9 mouse cellular contexts compared by ENCODE assay signal in genomic region chr5:24326842-24327417, GRCm38 (mm10). TPM values are rescaled to one million over a fixed set of nuclear protein-coding genes. Genes with fewer than 3 reads are reported as not detected.
DNase-seq lines count a peak whose midpoint lies in the region; ATAC-seq and TF ChIP-seq lines count a peak whose summit lies in the region.
"Had no signal": no experiment of that assay in that cellular context is flagged by ENCODE, and none has a peak within 500 bp of the region (broad histone marks: within the 10 kb centered on the region; RNA-seq: fewer than 3 reads in every experiment).

No protein-coding gene starts in this region.

- H3K4me2 ChIP-seq in hindbrain, embryonic 11.5 days (replicated peaks; ENCODE audit: low read depth, low read length) = no peak overlapping the region
- no peak overlapping the region for H3K4me2 ChIP-seq in hindbrain, embryonic 14.5 days (replicated peaks)
- H3K4me2 ChIP-seq in heart, postnatal 0 days (ENCODE audit: low read depth, low read length) = peak overlapping the region; percentile 61
- H3K4me2 ChIP-seq in stomach, postnatal 0 days (replicated peaks; ENCODE audit: low read depth) = no peak overlapping the region

- no peak for TF ChIP-seq CTCF in heart, postnatal 0 days (IDR thresholded peaks at IDR 0.05; ENCODE audit: low read depth)
- 0 out of 2 replicates have a peak, but pooled peaks have one; percentile 11 for TF ChIP-seq CTCF in stomach, postnatal 0 days (IDR thresholded peaks at IDR 0.05; ENCODE audit: low read depth)
- TF ChIP-seq CTCF in layer of hippocampus, adult 2 months (conservative IDR thresholded peaks at IDR 0.05) = no peak

- H3K9ac ChIP-seq in hindbrain, embryonic 11.5 days (ENCODE audit: low read depth, low read length) = 0 out of 2 replicates have a peak overlapping the region, but pooled peaks have one; percentile 0
- H3K9ac ChIP-seq in hindbrain, embryonic 14.5 days = no peak overlapping the region; the same call in 1 of the 2 replicates
- 0 out of 2 replicates have a peak overlapping the region, but pooled peaks have one; percentile 13 for H3K9ac ChIP-seq in heart, postnatal 0 days (replicated peaks; ENCODE audit: low read depth, low read length)
- H3K9ac ChIP-seq in stomach, postnatal 0 days (ENCODE audit: low read length) = no peak overlapping the region
- H3K9ac ChIP-seq: liver, embryonic 14.5 days had no signal

- no peak for ATAC-seq in hindbrain, embryonic 11.5 days (ENCODE audit: low FRiP score)
- no peak for ATAC-seq in hindbrain, embryonic 14.5 days (ENCODE audit: low FRiP score)
- ATAC-seq in heart, postnatal 0 days (ENCODE audit: insufficient read depth, low read depth) = peak; percentile 34; the same call in 1 of the 2 replicates
- ATAC-seq in stomach, postnatal 0 days (ENCODE audit: low FRiP score, low TSS enrichment) = no peak

- peaks cover 7% of the 10 kb centered on the region for H3K36me3 ChIP-seq in hindbrain, embryonic 11.5 days (ENCODE audit: control insufficient read depth, insufficient read depth, low read length)
- H3K36me3 ChIP-seq in hindbrain, embryonic 14.5 days (replicated peaks; ENCODE audit: control insufficient read depth, insufficient read depth) = peaks cover 47% of the 10 kb centered on the region
- H3K36me3 ChIP-seq in heart, postnatal 0 days (replicated peaks; ENCODE audit: control insufficient read depth, insufficient read depth, low read length) = peaks cover 57% of the 10 kb centered on the region
- no peaks in the 10 kb centered on the region for H3K36me3 ChIP-seq in stomach, postnatal 0 days (ENCODE audit: control insufficient read depth, insufficient read depth, low read length)

- peaks cover 20% of the 10 kb centered on the region for H3K4me1 ChIP-seq in hindbrain, embryonic 11.5 days (replicated peaks; ENCODE audit: control insufficient read depth, insufficient read depth, low read length)
- H3K4me1 ChIP-seq in hindbrain, embryonic 14.5 days (replicated peaks; ENCODE audit: control insufficient read depth, insufficient read depth, low read length) = peaks cover 27% of the 10 kb centered on the region
- peaks cover 43% of the 10 kb centered on the region for H3K4me1 ChIP-seq in heart, postnatal 0 days (ENCODE audit: control insufficient read depth, insufficient read depth)
- 0 out of 2 replicates have a peak, but pooled peaks cover 3% of the 10 kb centered on the region for H3K4me1 ChIP-seq in stomach, postnatal 0 days (replicated peaks; ENCODE audit: control insufficient read depth, insufficient read depth)

- no peak for DNase-seq in hindbrain, embryonic 11.5 days (ENCODE audit: low spot score)
- DNase-seq in hindbrain, embryonic 14.5 days (ENCODE audit: low spot score) = no peak
- DNase-seq in right cerebral cortex, postnatal 4 days = peak; percentile 62
- no peak for DNase-seq in right cerebral cortex, postnatal 25 days
- peak; percentile 85 for DNase-seq in heart, postnatal 0 days (ENCODE audit: low spot score)
- DNase-seq in stomach, postnatal 0 days (ENCODE audit: low spot score) = no peak
- no peak for DNase-seq in layer of hippocampus, adult 2 months (ENCODE audit: low spot score in 2 of 2)
- no peak for DNase-seq in gastrocnemius, adult 8-10 months (ENCODE audit: low spot score in 2 of 2)

- 75% methylated on average over 4 of the region's 4 CpGs for WGBS in hindbrain, embryonic 11.5 days
- 90% methylated on average over 4 of the region's 4 CpGs for WGBS in hindbrain, embryonic 14.5 days
- 23% methylated on average over 4 of the region's 4 CpGs for WGBS in heart, postnatal 0 days
- 55% methylated on average over 4 of the region's 4 CpGs for WGBS in stomach, postnatal 0 days

- no peak for TF ChIP-seq EP300 in heart, postnatal 0 days (IDR thresholded peaks at IDR 0.05; ENCODE audit: low read depth)
- no peak for TF ChIP-seq EP300 in stomach, postnatal 0 days (optimal IDR thresholded peaks at IDR 0.05)

- H3K9me3 ChIP-seq in hindbrain, embryonic 11.5 days (ENCODE audit: control insufficient read depth, low read length) = no peaks in the 10 kb centered on the region
- H3K9me3 ChIP-seq in hindbrain, embryonic 14.5 days (ENCODE audit: control insufficient read depth, low read length) = no peaks in the 10 kb centered on the region
- no peaks in the 10 kb centered on the region for H3K9me3 ChIP-seq in heart, postnatal 0 days (replicated peaks; ENCODE audit: control insufficient read depth, low read length)
- no peaks in the 10 kb centered on the region for H3K9me3 ChIP-seq in stomach, postnatal 0 days (ENCODE audit: control insufficient read depth, low read length)

- H3K27ac ChIP-seq in hindbrain, embryonic 11.5 days (ENCODE audit: low read depth, low read length) = no peak overlapping the region
- no peak overlapping the region for H3K27ac ChIP-seq in hindbrain, embryonic 14.5 days
- peak overlapping the region; percentile 84 for H3K27ac ChIP-seq in heart, postnatal 0 days (ENCODE audit: low read depth)
- no peak overlapping the region; the same call in 1 of the 2 replicates for H3K27ac ChIP-seq in stomach, postnatal 0 days (replicated peaks)
- H3K27ac ChIP-seq in layer of hippocampus, adult 2 months = no peak overlapping the region
- H3K27ac ChIP-seq: liver, embryonic 14.5 days had no signal

- no peaks in the 10 kb centered on the region for H3K27me3 ChIP-seq in hindbrain, embryonic 11.5 days (ENCODE audit: control insufficient read depth, insufficient read depth, low read length)
- no peaks in the 10 kb centered on the region for H3K27me3 ChIP-seq in hindbrain, embryonic 14.5 days (ENCODE audit: control insufficient read depth, insufficient read depth, low read length)
- no peaks in the 10 kb centered on the region for H3K27me3 ChIP-seq in heart, postnatal 0 days (ENCODE audit: control insufficient read depth, insufficient read depth, low read length)
- no peaks in the 10 kb centered on the region for H3K27me3 ChIP-seq in stomach, postnatal 0 days (ENCODE audit: control insufficient read depth, insufficient read depth, low read length)

- H3K4me3 ChIP-seq in hindbrain, embryonic 11.5 days (ENCODE audit: low read depth, low read length) = no peak overlapping the region
- no peak overlapping the region for H3K4me3 ChIP-seq in hindbrain, embryonic 14.5 days (replicated peaks; ENCODE audit: low read length)
- no peak overlapping the region for H3K4me3 ChIP-seq in heart, postnatal 0 days (ENCODE audit: low read depth, low read length)
- no peak overlapping the region for H3K4me3 ChIP-seq in stomach, postnatal 0 days (ENCODE audit: low read depth, low read length)
- H3K4me3 ChIP-seq in layer of hippocampus, adult 2 months = no peak overlapping the region

RNA-seq across cellular contexts. Expression of gene Kcnh2, which starts 24.5 kb away (rescaled TPM):
- 11.9 and 12.3 TPM in 2 replicates for polyA plus RNA-seq in hindbrain, embryonic 11.5 days (2014; fragmentation: Nextera tagmentation; extraction: Ambion mirVana)
- 13.9 and 15.1 TPM in 2 replicates for polyA plus RNA-seq in hindbrain, embryonic 14.5 days (2014; fragmentation: Nextera tagmentation; extraction: Ambion mirVana)
- 86.1 and 120 TPM in 2 replicates for total RNA-seq in heart, postnatal 0 days (2014; rRNA removed; ENCODE audit: low replicate concordance)
- 29.4 and 32.1 TPM in 2 replicates for polyA plus RNA-seq in heart, postnatal 0 days (2015; fragmentation: Nextera tagmentation; extraction: Ambion mirVana)
- 3.7 and 3.8 TPM in 2 replicates for polyA plus RNA-seq in stomach, postnatal 0 days (2015; fragmentation: Nextera tagmentation; extraction: Ambion mirVana)
- 10 to 100 TPM; 21.7 to 23.6 TPM for total RNA-seq in layer of hippocampus, adult 2 months (2021)
- 1 to 10 TPM in 2 of 4 experiments, under 1 TPM in 2; 0.54 to 1.8 (median 1.2) TPM for total RNA-seq in gastrocnemius, adult 8-10 months (2022)

RNA-seq across cellular contexts. Expression of gene Nos3, which starts 37.7 kb away (rescaled TPM):
- polyA plus RNA-seq in hindbrain, embryonic 11.5 days (2014; fragmentation: Nextera tagmentation; extraction: Ambion mirVana) = 4.5 and 5.2 TPM in 2 replicates
- polyA plus RNA-seq in hindbrain, embryonic 14.5 days (2014; fragmentation: Nextera tagmentation; extraction: Ambion mirVana) = 8.6 and 10.6 TPM in 2 replicates
- total RNA-seq in heart, postnatal 0 days (2014; rRNA removed; ENCODE audit: low replicate concordance) = 50.9 and 52.1 TPM in 2 replicates
- polyA plus RNA-seq in heart, postnatal 0 days (2015; fragmentation: Nextera tagmentation; extraction: Ambion mirVana) = 21.1 and 25.6 TPM in 2 replicates
- polyA plus RNA-seq in stomach, postnatal 0 days (2015; fragmentation: Nextera tagmentation; extraction: Ambion mirVana) = 3.1 and 3.2 TPM in 2 replicates
- total RNA-seq in layer of hippocampus, adult 2 months (2021) = 1 to 10 TPM; 6.6 to 7.8 TPM
- 1 to 10 TPM; 3.2 to 5.8 (median 4.0) TPM for total RNA-seq in gastrocnemius, adult 8-10 months (2022)

Comparison
In these comparisons a context has a peak if more than half of its experiments do, and no peak if none do; other contexts are left out.
1. DNase-seq: peak in right cerebral cortex, postnatal 4 days (single experiment) and heart, postnatal 0 days (single experiment); none in hindbrain, embryonic 11.5 days (single experiment), hindbrain, embryonic 14.5 days (single experiment), right cerebral cortex, postnatal 25 days (single experiment), stomach, postnatal 0 days (single experiment), layer of hippocampus, adult 2 months (0 of 2) and gastrocnemius, adult 8-10 months (0 of 2).
2. H3K9ac ChIP-seq: peak in hindbrain, embryonic 11.5 days (single experiment) and heart, postnatal 0 days (single experiment); none in hindbrain, embryonic 14.5 days (single experiment) and stomach, postnatal 0 days (single experiment).